Mouse (Mus musculus): ENCODE measurements around the gene Wnk2.

Gene Wnk2

DNA sequence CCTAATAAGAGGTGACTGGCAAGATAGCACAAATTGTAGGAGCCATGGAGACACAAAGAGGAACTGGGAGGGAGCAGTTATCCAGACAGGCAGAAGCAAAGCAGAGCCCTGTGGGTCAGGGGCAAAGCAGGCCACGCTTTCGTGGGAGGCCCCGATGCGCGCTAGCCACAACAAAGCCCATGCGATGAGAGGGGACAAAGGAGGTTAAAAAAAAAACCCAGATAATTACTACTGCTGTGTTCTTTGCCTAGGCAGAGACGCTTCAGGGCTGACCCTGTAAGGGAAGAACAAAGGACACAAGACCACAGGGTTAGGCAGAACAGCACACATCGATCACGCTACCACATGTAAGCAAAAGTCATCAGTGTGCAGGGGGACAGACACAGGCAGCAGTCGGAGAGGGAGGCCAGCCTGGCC, 103.7 kb downstream of the Wnk2 start:
- CTCF ChIA-PET = interaction anchor here (0.7 kb wide), 1 partner anchor 711 kb away, joined by 5 read pairs; no protein-coding TSS in a partner anchor

DNA sequence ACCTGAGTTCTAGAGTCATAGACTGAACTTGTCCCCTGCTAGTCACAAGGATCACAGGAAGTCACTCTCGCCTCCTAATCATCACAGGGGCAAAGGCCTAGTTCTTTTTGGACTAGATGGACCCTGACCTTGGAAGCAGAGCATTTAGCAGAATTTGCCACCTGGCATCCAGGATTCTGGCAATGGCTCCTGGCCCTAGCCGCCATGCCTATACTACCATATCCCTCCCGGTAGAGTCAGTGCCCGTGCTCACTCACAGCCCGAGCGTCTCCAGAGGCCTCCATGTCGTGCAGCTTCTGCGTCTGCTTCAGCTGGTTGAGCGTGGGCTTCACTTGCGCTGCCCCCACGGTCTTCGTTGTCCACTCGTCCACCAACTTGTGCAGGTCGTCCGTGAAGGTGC, 105.4 kb downstream of the Wnk2 start:
- CTCF ChIA-PET = no interaction called here

GRCm38 (mm10) chr13:49036928-49037574, 110.8 kb downstream of the Wnk2 start:
- CTCF ChIA-PET = no interaction called here

DNA sequence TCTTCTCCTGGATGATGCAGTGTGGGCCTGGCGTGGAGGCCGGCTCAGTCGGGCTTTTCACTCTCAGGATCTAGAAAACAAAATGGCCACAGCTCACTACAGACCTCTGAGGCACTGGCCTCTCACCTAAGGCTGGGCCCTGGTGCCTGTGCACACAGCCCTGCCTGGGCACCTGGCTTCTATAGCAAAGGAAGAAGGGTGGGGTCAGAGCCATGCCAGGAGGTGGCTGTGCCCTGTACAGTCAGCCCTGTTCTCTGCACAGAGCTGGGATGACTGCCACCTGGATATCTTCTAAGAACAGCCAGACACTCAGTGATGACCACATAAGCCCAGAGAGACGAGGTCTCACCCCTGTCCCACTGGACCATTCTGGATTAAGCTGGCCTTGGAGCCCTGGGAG, 111.4 kb downstream of the Wnk2 start:
- CTCF ChIA-PET = no interaction called here

DNA sequence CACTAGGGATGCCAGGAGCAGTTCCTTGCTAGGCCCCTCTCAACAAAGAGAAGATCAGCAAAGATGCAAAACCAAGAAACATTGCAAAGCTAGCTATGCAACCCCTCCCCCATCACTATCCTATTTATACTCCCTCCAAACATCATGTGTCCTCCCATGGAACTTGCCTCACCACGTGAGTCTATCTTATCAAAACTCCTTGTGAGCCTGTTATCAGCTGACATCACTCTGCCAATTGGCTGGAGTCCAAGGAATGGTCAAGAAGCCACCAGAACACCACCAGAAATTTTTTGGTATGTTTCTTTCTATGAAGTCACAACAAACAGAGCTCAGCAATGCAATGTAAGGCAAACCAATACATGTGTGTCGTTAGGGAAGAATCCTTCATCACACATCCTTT, 116.8 kb downstream of the Wnk2 start:
- CTCF ChIA-PET = no interaction called here

DNA sequence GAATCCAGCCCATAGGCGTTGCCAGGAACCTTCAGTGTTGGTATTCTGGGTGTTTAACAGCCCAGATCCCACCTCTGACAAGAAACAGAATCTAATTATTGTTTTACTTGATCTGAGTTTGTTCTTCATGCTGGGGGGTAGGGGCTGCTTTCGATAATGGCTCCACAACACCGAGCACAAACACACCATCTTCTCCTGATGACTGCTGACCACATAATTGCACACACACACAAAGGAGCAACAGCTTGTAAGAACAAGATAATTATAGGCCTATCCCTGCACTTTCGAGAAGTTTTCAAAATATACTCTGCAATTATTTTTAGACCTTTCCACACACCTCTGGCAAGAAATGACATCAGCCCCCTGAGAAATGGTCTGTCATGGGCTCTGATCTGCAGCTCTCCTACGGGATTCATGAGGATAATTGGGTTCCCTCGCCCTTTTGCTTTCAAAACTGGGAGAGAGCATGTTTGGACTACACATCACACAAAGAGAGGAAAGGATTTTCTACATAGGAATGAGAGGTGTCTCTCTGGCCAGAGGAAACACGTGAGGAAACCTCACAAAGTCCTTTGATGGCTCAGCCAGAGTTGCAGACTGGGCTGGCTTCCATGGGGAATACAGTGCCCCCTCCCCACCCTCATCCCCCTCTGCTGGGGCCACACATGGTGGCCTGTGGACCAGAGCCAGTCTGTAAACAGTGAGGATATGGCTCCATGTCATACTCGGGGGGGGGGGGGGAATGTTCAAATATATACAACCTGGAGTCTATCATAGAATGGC, 118.9 kb downstream of the Wnk2 start:
- CTCF ChIA-PET = no interaction called here

DNA sequence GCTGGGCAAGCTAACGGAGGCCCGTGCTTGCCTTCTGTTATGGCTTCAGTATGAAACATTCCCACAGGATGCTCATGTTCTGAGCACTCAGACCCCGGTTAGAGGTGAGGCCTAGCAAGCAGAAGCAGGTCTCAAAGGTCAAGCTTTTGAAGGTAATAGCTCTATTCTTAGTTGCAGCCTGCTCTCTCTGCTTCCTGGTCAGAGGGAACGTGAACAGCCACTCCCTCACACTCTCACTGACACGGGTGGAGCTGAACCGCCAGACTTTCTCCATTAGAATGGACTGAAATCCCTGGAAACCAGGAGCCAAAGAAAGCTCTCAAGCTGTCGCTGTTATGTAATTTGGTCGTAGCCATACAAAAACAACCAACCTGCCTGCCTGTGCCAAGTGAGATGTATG, 120.8 kb downstream of the Wnk2 start:
- CTCF ChIA-PET = no interaction called here

DNA sequence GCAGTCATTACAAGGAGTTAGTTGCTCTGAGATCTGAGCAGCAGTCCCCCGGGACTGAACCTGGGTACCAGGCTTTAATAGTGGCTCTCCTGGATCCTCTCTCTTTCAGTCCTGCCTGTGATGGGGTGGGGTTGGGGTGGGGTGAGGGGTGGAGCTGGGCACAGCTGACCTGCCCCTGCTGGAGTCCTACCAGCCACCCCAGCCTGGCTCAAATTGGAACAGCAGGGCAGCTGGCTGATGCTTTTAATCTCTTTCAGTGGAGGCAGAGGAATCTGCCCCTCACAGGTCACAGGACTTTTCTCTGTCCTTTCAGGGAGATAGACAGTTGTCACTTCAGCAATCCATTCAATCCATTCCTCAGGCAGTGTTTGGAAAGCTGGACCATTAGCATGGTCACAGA, 122.3 kb downstream of the Wnk2 start:
- CTCF ChIA-PET = interaction anchor here (0.6 kb wide), 1 partner anchor 48 kb away, joined by 3 read pairs; no protein-coding TSS in a partner anchor

DNA sequence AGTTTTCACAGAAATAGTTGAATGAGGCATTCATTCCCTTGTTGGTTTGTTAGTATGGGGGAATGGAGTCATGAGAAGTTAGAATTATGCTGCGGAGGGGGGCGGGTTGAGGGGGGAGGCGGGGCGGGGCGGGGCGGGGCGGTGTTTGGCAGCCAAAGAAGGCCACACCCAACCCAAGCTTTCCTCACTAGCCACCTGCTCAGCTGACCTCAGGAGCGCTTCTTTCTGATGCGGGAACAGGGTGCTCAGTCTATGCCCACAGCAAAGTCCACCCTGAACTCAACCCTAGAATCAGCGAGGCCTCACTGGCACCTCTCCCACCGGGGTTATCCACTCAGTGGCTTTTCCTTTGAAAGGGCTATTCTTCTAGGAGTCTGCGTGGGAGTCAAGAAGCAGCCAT, 123.1 kb downstream of the Wnk2 start:
- CTCF ChIA-PET = interaction anchor here (0.6 kb wide), 1 partner anchor 48 kb away, joined by 3 read pairs; no protein-coding TSS in a partner anchor

- CTCF ChIA-PET = no interaction called here
Measured at GRCm38 (mm10) chr13:49021693-49022092, 126.1 kb downstream of the Wnk2 start.

DNA sequence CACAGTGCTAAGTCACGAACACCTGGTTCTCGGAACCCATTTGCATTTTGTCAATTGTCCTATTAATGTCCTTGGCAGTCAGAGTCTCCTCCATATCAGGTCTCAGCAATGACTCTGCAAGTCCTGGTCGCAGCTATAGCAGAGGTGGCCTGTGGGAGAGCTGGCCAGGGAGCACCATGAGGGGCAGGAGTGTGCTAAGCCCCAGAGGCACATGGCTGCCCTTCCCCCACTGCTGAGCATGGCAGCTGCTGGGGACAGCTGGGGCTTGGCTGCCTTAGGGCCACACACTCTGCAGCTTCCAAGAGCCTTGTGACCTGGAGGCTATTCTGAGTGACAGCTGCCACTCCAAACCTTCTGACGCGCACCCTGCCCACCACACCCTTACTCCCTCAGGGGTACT, 127.7 kb downstream of the Wnk2 start:
- CTCF ChIA-PET = no interaction called here

- CTCF ChIA-PET = no interaction called here
Measured at GRCm38 (mm10) chr13:49017375-49017774, 130.4 kb downstream of the Wnk2 start.

DNA sequence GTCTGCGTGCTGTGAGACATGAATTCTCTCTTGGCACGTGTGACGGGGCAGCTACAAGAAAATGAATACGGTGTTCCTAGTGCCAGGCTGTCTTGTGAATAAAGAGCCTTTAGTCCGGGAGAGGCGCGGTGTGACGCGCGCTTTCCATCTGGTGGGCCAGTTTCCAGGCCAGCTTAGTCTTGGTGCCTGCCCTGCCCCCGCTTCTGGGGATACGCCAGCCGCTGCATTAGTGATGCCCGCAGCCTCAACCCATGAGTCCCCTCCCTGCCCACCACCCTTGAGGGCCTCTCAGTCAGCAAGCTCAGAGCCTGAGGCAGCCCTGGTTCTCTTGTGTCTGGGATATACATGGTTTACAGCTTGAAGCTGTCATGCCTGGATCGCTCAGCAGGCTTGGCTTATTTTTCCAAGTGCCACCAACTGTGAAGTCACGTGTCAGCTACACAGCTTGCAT, 131.5 kb downstream of the Wnk2 start:
- CTCF ChIA-PET = no interaction called here

DNA sequence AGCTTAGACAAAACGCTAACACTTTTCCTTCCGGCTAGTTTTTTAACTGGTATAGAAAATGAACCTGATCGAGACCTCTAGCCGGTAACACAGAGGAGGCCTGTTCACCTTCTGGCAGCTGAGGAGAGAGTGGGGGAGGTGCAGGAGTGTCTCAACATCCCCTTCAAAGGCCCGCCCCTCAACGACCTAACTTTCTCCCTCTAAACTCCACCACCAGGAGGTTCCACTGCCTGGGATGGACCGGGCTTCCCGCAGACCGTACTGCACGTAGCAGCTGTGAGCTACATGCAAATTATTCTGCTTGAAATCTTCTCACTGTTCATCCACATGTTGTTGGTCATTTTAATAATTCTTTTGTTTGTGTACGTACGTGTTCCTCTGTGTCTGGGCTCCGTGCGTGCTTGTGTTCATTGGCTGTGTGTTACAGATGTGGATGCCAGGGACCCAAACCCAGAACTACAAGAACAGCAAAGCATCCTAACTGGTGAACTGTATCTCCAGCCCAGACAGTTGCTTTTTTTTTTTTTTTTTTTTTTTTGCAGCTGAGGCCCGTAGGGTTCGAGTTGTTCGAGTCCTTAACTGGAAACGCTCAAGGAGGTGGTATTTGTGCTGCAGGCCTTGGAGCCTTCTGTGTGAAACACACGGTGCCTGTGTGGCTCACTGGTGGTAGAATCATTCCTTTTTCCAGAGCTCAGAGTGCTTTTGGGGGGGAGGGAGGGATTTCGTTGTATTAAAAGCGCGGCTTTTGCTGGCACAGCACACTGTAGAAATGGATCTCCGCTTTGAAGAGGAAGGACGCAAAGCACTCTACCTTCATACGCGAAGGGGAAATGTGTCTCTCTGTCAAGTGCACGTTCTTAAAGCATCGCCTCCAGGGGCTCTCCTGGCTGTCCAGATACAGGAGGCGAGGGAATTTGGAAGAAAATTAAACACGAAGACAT, 132.2 kb downstream of the Wnk2 start:
- CTCF ChIA-PET = no interaction called here

DNA sequence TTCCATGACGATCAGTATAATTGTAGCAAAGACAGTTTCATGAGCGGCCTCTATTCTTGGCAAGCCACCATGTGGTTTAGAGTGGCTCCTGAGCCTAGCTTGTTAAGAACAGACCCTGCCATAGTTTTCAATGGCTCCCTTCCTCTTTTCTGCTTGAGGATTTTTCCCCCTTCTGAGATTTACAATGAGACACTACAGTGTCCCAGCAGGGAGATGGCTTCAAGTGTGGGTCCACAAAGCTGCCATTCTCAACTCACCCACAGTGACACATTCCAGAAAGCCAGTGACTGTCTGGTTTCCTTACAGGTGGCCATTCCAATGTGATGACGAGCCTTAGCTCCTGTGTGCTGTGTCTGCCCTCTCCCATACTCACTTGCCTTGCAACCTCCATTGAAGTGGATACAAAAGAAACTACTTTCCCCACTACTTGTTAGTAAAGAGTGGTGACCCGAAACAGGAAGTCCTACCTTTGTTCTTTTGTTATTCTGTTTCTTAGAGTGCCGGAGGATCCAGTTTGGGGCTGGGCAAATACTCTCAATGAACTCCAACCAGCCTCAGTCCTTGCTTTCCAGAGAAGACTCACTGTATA, 134.5 kb downstream of the Wnk2 start:
- CTCF ChIA-PET = no interaction called here

- CTCF ChIA-PET = no interaction called here
Measured at GRCm38 (mm10) chr13:49001691-49002090, 146.1 kb downstream of the Wnk2 start.

DNA sequence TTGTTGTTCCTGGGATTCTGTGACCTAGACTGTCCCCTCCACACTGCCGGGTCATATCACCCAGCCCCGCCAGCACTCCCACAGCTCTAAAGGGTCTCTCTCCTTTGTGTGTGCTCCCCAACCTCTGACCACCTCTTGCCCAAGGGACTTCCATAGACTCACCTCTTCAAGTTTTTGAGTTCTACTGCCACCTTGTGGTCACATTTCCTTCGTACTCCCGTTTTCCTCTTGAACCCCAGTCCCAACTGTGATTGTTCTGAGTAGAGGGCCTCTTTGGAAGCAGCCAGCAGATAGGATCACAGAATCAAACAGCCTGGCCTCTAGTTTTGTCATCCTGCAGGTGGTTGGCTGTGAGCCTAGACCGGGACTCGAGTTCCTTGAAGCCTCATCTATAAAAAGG, 149.2 kb downstream of the Wnk2 start:
- CTCF ChIA-PET = interaction anchor here (0.6 kb wide), 2 partner anchors 12 to 88 kb away, joined by 3 read pairs; no protein-coding TSS in a partner anchor

DNA sequence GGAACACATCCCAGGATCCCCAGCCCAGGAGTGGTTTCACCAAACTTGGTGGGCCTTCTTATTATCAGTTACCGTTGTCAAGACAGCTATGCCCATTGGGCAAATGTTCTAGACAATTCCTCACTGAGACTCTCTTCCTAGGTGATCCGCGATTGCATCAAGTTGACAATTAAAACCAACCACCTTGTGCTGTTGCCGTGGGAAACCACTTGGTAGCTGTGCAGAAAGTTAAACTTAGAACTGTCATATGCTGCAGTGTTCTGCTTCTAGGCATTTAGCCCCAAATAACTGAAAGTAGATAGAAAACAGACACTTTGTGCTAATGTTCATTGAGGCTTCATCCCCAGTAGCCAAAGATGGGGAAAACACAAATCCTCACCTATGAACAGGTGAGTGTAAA, 151.1 kb downstream of the Wnk2 start:
- CTCF ChIA-PET = no interaction called here

- CTCF ChIA-PET = no interaction called here
Measured at GRCm38 (mm10) chr13:48994903-48995302, 152.9 kb downstream of the Wnk2 start.

- CTCF ChIA-PET = no interaction called here
Measured at GRCm38 (mm10) chr13:48992914-48993313, 154.9 kb downstream of the Wnk2 start.

GRCm38 (mm10) chr13:48990138-48990537, 157.7 kb downstream of the Wnk2 start:
- CTCF ChIA-PET = no interaction called here

All from spleen, embryonic (tissue).